Mouse (Mus musculus) forelimb bud, embryonic 11.5 days (tissue): ENCODE results near the gene Gpat2.
A peak's percentile ranks its signal among the peaks of the same experiment; 100 is the strongest.

ENCODE experiments used
- DNase-seq: peaks from one replicate; pipeline ENCODE4 v3.0.0-alpha.2; 2012; ENCODE audit warnings: low read depth, low spot score

Gene Gpat2

GRCm38 (mm10) chr2:127424977-127425376, at the start of gene Gpat2:
Gene Gpat2, plus strand, starts transcription at chr2:127425199.
- no peak for DNase-seq

- no peak for DNase-seq
Observed at GRCm38 (mm10) chr2:127375759-127376341, 49.1 kb upstream of the Gpat2 start.

GRCm38 (mm10) chr2:127376423-127377051, 48.5 kb upstream of the Gpat2 start:
- DNase-seq = no peak

GRCm38 (mm10) chr2:127377942-127378610, 46.9 kb upstream of the Gpat2 start:
- no peak for DNase-seq

- no peak for DNase-seq
Observed at GRCm38 (mm10) chr2:127378611-127378990, 46.4 kb upstream of the Gpat2 start.

GRCm38 (mm10) chr2:127379250-127379649, 45.7 kb upstream of the Gpat2 start:
- DNase-seq = no peak

GRCm38 (mm10) chr2:127383881-127384280, 41.1 kb upstream of the Gpat2 start:
- no peak for DNase-seq

- DNase-seq = no peak
Observed at GRCm38 (mm10) chr2:127387521-127387920, 37.5 kb upstream of the Gpat2 start.

- DNase-seq = no peak
Observed at GRCm38 (mm10) chr2:127390352-127390751, 34.6 kb upstream of the Gpat2 start.

- DNase-seq = no peak
Observed at GRCm38 (mm10) chr2:127390846-127391245, 34.2 kb upstream of the Gpat2 start.

GRCm38 (mm10) chr2:127391323-127391722, 33.7 kb upstream of the Gpat2 start:
- no peak for DNase-seq

- no peak for DNase-seq
Observed at GRCm38 (mm10) chr2:127394606-127395161, 30.3 kb upstream of the Gpat2 start.

- DNase-seq = no peak
Observed at GRCm38 (mm10) chr2:127398738-127399137, 26.3 kb upstream of the Gpat2 start.

GRCm38 (mm10) chr2:127411126-127411525, 13.9 kb upstream of the Gpat2 start:
- DNase-seq = no peak

GRCm38 (mm10) chr2:127415806-127416205, 9.2 kb upstream of the Gpat2 start:
- no peak for DNase-seq

- DNase-seq = no peak
Observed at GRCm38 (mm10) chr2:127416706-127417105, 8.3 kb upstream of the Gpat2 start.

GRCm38 (mm10) chr2:127418266-127418970, 6.6 kb upstream of the Gpat2 start:
- no peak for DNase-seq

GRCm38 (mm10) chr2:127430238-127430637, 5.2 kb downstream of the Gpat2 start:
- DNase-seq = peak; percentile 50

GRCm38 (mm10) chr2:127433487-127434295, 8.7 kb downstream of the Gpat2 start:
- no peak for DNase-seq

- no peak for DNase-seq
Observed at GRCm38 (mm10) chr2:127435135-127435534, 10.1 kb downstream of the Gpat2 start.

- DNase-seq = no peak
Observed at GRCm38 (mm10) chr2:127435554-127435953, 10.6 kb downstream of the Gpat2 start.
